ENCODE assay signal across 9 mouse cellular contexts in the genomic region with DNA sequence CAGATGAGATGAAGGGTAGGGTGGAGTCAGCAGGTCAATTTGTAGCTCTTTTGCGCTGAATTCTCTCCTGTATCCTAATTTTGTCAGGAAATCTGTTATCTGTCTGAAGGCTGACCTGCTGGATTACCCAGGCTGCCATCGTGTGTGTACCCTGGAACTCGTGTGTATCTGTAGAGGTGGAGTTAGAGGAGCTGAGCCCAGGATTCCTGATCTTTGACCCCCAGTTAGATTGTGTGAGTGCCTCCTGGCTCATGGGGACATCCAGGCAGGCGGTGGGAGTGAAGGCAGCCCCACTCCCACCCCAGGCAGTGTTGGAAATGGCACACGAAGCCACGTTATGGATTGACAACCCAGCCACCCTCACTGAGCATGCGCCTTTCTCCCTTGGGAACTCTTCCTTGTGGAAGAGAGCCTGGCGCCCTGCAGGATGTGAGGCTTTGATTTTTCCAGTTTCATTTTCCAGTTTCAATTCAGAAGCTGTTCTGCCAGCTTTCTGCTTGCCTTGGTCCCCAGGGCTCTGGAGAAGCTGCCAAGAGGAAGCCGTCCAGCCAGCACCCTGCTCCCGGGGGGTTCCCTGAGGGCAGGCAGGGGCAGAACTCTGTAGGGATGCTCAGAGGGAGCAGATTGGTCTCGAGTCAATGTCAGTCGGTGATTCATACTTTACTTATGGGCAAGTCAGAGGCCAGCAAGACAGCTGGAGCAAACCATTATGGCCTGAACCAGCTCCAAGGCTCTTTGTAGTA. TPM values are rescaled to one million over a fixed set of nuclear protein-coding genes. Genes with fewer than 3 reads are reported as not detected.
DNase-seq lines count a peak whose midpoint lies in the region; ATAC-seq and TF ChIP-seq lines count a peak whose summit lies in the region.
"Had no signal": no experiment of that assay in that cellular context is flagged by ENCODE, and none has a peak within 500 bp of the region (broad histone marks: within the 10 kb centered on the region; RNA-seq: fewer than 3 reads in every experiment).

No protein-coding gene starts in this region.

- no peak overlapping the region for H3K27ac ChIP-seq in heart, embryonic 11.5 days (ENCODE audit: low read depth, low read length)

- no peak for TF ChIP-seq CTCF in E14TG2a.4 (conservative IDR thresholded peaks at IDR 0.05; ENCODE audit: low read length)

- H3K4me1 ChIP-seq in heart, embryonic 11.5 days (ENCODE audit: control insufficient read depth, insufficient read depth, low read length), result peaks cover 24% of the 10 kb centered on the region
- H3K4me1 ChIP-seq in E14TG2a.4 (replicated peaks; ENCODE audit: low read depth, low read length), result peaks cover 86% of the 10 kb centered on the region

- no peak overlapping the region for H3K4me2 ChIP-seq in heart, embryonic 11.5 days

- DNase-seq in heart, adult 11 months, result peak; percentile 99
- DNase-seq in gastrocnemius, postnatal 10 days, result peak; percentile 30
- DNase-seq in kidney, adult 9 months, result peak; percentile 81
- DNase-seq in lung, postnatal 14 days, result peak; percentile 73
- no peak for DNase-seq in thymus, postnatal 25 days

- H3K9me3 ChIP-seq in heart, embryonic 11.5 days (replicated peaks; ENCODE audit: control insufficient read depth, low read length), result no peaks in the 10 kb centered on the region
- no peaks in the 10 kb centered on the region for H3K9me3 ChIP-seq in E14TG2a.4 (ENCODE audit: low read length)

- no peaks in the 10 kb centered on the region for H3K36me3 ChIP-seq in heart, embryonic 11.5 days (ENCODE audit: control insufficient read depth, insufficient read depth, low read length)
- H3K36me3 ChIP-seq in E14TG2a.4 (ENCODE audit: insufficient read depth, low read length), result no peaks in the 10 kb centered on the region

- H3K4me3 ChIP-seq in heart, embryonic 11.5 days (ENCODE audit: low read depth, low read length), result no peak overlapping the region
- H3K4me3 ChIP-seq in E14TG2a.4 (replicated peaks; ENCODE audit: low read length), result peak overlapping the region; percentile 20; the same call in 1 of the 2 replicates

- ATAC-seq in heart, embryonic 11.5 days (replicated peaks; ENCODE audit: insufficient number of reproducible peaks, low FRiP score, low TSS enrichment), result no peak
- no peak for ATAC-seq in erythroblast, adult 5-6 weeks (replicated peaks; ENCODE audit: low FRiP score, poor library complexity, severe bottlenecking)

- no peaks in the 10 kb centered on the region for H3K27me3 ChIP-seq in heart, embryonic 11.5 days (ENCODE audit: control insufficient read depth, insufficient read depth, low read length)
- no peaks in the 10 kb centered on the region for H3K27me3 ChIP-seq in E14TG2a.4 (ENCODE audit: insufficient read depth, low read length)

- 50% methylated on average over 12 of the region's 12 CpGs for WGBS in heart, embryonic 11.5 days (ENCODE audit: insufficient replicate concordance)

- H3K9ac ChIP-seq in heart, embryonic 11.5 days (ENCODE audit: low read depth, low read length), result no peak overlapping the region

RNA-seq across cellular contexts. Expression of a gene that starts 23.6 kb away (rescaled TPM):
- polyA plus RNA-seq in heart, embryonic 11.5 days (2014; fragmentation: Nextera tagmentation; extraction: Ambion mirVana), result 0.24 TPM in 1 of 2 replicates, not detected in the other
- total RNA-seq in gastrocnemius, postnatal 10 days (2021), result under 1 TPM; 0.26 to 0.70 TPM
- not detected in 2 replicates for total RNA-seq in erythroblast, adult 5-6 weeks (2015; ENCODE audit: low replicate concordance)
- not detected in 2 replicates for total RNA-seq in erythroblast, adult 5-6 weeks (2017; ENCODE audit: low replicate concordance)
- polyA plus RNA-seq: neural tube, embryonic 11.5 days had no signal

RNA-seq across cellular contexts. Expression of a gene that starts 26.8 kb away (rescaled TPM):
- polyA plus RNA-seq in heart, embryonic 11.5 days (2014; fragmentation: Nextera tagmentation; extraction: Ambion mirVana), result 8.5 and 8.8 TPM in 2 replicates
- 10 to 100 TPM in 1 of 2 experiments, 1 to 10 TPM in 1; 9.4 to 13.7 TPM for total RNA-seq in gastrocnemius, postnatal 10 days (2021)
- total RNA-seq in erythroblast, adult 5-6 weeks (2015; ENCODE audit: low replicate concordance), result 8.8 and 17.8 TPM in 2 replicates
- 15.9 and 22.7 TPM in 2 replicates for total RNA-seq in erythroblast, adult 5-6 weeks (2017; ENCODE audit: low replicate concordance)
